Mouse (Mus musculus) forebrain, embryonic 13.5 days (tissue): ENCODE data around the gene Zfp326. TPM values are rescaled to one million over a fixed set of nuclear protein-coding genes. Genes with fewer than 3 reads are reported as not detected.

Source experiments
- ATAC-seq: fragments of 200-750 bp; cut with Nextera tagmentation; 2 replicates; pipeline ENCODE4 v1.8.0; 2017
- H3K27ac ChIP-seq: fragments of 300-500 bp; sonication (generic); 2 replicates; pipeline ENCODE4 v1.5.1; 2015; ENCODE audit warnings: inconsistent platforms, mild to moderate bottlenecking, moderate library complexity
- H3K27me3 ChIP-seq: fragments of 300-500 bp; sonication (generic); 2 replicates; pipeline ENCODE4 v1.6.1; 2015; ENCODE audit warnings: mild to moderate bottlenecking, inconsistent platforms
- H3K36me3 ChIP-seq: fragments of 300-500 bp; sonication (generic); 2 replicates; pipeline ENCODE4 v1.6.1; 2015; ENCODE audit warnings: mild to moderate bottlenecking, inconsistent platforms; ENCODE audit not compliant: poor library complexity, severe bottlenecking
- H3K4me1 ChIP-seq: fragments of 300-500 bp; sonication (generic); 2 replicates; pipeline ENCODE4 v1.6.1; 2015; ENCODE audit warnings: inconsistent platforms
- H3K4me2 ChIP-seq: fragments of 300-500 bp; sonication (generic); 2 replicates; pipeline ENCODE4 v1.6.1; 2015; ENCODE audit warnings: inconsistent platforms, mild to moderate bottlenecking, moderate library complexity
- H3K4me3 ChIP-seq: fragments of 300-500 bp; sonication (generic); 2 replicates; pipeline ENCODE4 v1.5.1; 2015; ENCODE audit warnings: mild to moderate bottlenecking, inconsistent platforms
- H3K9ac ChIP-seq: fragments of 300-500 bp; sonication (generic); 2 replicates; pipeline ENCODE4 v1.6.1; 2015; ENCODE audit warnings: mild to moderate bottlenecking, inconsistent platforms
- H3K9me3 ChIP-seq: fragments of 300-500 bp; sonication (generic); replicated peaks from 2 replicates; pipeline ENCODE4 v1.6.1; 2016; ENCODE audit warnings: inconsistent platforms
- WGBS: fragments of 180-500 bp; shearing (Covaris S2); methylation state at CpG from one replicate; pipeline ENCODE4 v1.1.7; 2015; 5-methylcytosine and 5-hydroxymethylcytosine counted together
- polyA plus RNA-seq: library from polyadenylated mRNA; unstranded; fragments of >200 nt; fragmentation: Nextera tagmentation; extraction: Ambion mirVana; gene quantifications from 2 replicates; pipeline ENCODE4 v1.2.1, GENCODE M21; 2015

The Zfp326 gene
- 68.0 and 69.9 TPM in 2 replicates for polyA plus RNA-seq

DNA sequence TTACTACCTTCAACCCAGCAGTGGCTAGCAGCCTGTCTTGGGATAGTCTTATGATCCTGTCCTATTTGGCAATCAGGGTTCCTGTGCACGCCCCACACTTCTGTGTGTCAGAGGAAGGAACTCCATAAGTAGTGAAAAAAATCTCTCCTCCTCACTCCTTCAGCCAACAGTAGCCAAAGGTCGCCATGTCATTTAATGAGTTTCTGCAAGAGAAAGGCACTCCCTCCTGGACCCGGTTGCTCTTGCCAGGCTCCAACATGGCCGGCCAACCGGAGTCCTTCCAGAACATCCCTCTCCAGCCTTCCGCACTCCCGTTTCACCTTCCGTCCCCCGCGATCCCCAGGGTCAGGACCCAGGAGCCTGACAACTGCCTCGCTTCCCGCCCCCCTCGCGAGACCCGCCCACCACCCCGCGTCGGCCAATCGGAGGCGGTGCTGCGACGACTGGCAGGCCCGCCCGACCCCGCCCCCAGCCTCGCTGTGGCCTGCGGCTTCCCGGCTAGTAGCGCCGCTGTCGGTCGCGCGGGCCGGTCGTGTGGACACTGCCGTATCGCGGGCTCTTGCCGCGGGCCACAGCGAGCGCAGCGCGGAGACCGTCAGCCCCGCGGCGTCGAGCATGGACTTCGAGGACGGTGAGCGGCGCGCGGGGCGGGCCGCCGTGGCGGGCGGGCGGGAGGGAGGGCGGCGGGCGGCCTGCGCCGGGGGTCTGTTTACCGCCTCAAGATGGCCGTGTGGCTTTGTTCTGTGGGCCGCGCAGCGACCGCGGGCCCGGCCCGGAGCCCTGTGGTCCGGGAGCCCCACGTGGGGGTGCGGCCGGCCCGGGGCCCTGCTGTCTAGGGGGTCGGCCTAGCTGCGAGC, at the start of gene Zfp326:
Zfp326 (plus strand) TSS at position 498 of the 857 bp plus-strand sequence.
- Histone ChIP-seq H3K27ac (peak within 1 kb of the TSS; percentile 89), H3K4me1 (peaks cover 35% of the 10 kb centered on the region), H3K4me2 (peak within 1 kb of the TSS; percentile 81), H3K9ac (peak within 1 kb of the TSS; percentile 99), H3K36me3 (peaks cover 6% of the 10 kb centered on the region; the same call in 1 of the 2 replicates), H3K27me3 (peaks cover 7% of the 10 kb centered on the region; the same call in 1 of the 2 replicates), H3K9me3 (no peaks in the 10 kb centered on the region), H3K4me3 (peak within 1 kb of the TSS; percentile 99)
- peak; percentile 96 for ATAC-seq
- under 1% methylated on average over 73 of the region's 83 CpGs for WGBS

DNA sequence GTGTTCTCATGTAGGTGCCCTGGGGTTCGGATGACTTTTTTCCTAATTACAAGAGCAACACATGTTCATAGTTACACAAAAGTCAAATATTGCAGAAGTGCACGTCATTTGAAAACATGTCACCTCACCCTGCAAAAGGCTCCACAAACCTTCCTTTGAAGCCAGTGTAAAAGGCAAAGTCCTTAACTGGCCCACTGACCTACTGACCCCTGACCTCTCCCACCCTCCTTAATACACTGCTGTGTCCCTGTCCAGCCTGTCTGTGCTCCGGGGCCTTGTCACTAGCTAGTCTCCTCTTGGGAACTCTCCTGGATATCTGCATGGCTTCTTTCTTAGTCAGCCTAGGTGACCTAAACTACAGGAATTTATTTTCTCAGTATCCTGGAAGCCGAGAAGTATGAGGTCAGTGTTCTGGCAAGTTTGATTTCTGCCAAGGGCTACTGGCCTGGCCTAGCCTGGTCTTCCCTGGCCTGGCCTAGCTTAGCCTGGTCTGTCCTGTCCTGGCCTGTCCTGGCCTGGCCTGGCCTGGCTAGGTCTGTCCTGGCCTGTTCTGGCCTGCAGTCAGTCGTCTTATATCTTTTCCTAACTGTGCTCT, 49.4 kb upstream of the Zfp326 start:
- ATAC-seq = no peak
- H3K4me2 ChIP-seq = no peak overlapping the region
- no peaks in the 10 kb centered on the region for H3K27me3 ChIP-seq
- H3K9ac ChIP-seq = no peak overlapping the region
- peaks cover 8% of the 10 kb centered on the region for H3K4me1 ChIP-seq
- 73% methylated on average over 5 of the region's 5 CpGs for WGBS
- no peaks in the 10 kb centered on the region for H3K36me3 ChIP-seq
- no peak overlapping the region for H3K27ac ChIP-seq
- H3K4me3 ChIP-seq = no peak overlapping the region
- H3K9me3 ChIP-seq = no peaks in the 10 kb centered on the region

DNA sequence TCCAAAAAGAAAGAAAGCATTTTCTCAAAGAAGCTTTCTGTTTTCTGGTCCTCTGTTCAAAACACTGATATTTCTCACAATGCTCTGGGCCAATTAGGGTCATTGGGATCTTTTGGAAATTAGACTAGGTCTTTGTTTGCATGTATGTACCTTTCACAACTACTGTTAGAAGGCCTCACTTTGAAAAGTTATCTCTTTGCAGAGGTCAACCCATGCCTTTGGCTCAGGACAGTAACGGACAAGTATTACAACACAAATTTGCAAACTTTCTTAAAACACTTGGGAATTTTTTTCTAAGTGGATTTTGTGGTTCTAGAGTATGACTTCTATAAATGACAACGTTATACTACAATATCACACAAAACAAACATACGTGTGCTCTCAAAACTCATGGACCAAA, 48.3 kb upstream of the Zfp326 start:
- Histone ChIP-seq H3K4me3 (no peak overlapping the region), H3K27ac (no peak overlapping the region), H3K36me3 (no peaks in the 10 kb centered on the region), H3K27me3 (no peaks in the 10 kb centered on the region), H3K4me2 (no peak overlapping the region), H3K9me3 (no peaks in the 10 kb centered on the region), H3K9ac (no peak overlapping the region), H3K4me1 (peaks cover 4% of the 10 kb centered on the region)
- 92% methylated on average over 3 of the region's 3 CpGs for WGBS
- ATAC-seq = no peak

DNA sequence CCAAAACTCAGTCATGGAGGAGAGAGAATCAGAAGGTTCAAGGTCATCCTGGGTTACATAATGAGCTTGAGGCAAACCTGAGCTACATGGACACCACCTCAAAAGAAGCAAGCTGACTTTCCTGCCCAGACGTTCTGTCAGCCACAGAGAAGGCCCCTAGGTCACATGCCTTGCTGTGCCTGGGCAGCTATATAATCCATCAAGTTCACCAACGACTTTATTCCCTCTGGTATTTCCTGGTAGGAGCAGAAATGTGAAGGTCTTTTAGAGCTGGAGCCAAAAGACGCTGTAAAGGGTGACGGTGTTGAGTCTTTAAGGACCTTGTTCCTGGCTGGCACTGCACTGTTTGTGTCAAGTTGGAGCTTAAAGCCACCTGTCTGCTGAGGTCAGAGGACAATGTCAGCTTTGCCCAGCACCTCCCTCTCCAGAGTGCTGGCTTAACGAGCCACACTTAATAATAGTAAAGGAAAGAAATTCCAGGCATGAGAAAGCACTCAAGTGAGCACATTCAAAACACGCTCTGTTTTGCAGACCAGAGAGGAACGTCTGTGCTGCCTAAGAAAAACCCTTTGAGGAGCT, 47.3 kb upstream of the Zfp326 start:
- Histone ChIP-seq H3K9me3 (no peaks in the 10 kb centered on the region), H3K27ac (no peak overlapping the region), H3K36me3 (no peaks in the 10 kb centered on the region), H3K4me1 (no peaks in the 10 kb centered on the region), H3K27me3 (no peaks in the 10 kb centered on the region), H3K4me2 (no peak overlapping the region), H3K4me3 (no peak overlapping the region), H3K9ac (no peak overlapping the region)
- ATAC-seq = no peak
- 31% methylated on average over 7 of the region's 7 CpGs for WGBS

DNA sequence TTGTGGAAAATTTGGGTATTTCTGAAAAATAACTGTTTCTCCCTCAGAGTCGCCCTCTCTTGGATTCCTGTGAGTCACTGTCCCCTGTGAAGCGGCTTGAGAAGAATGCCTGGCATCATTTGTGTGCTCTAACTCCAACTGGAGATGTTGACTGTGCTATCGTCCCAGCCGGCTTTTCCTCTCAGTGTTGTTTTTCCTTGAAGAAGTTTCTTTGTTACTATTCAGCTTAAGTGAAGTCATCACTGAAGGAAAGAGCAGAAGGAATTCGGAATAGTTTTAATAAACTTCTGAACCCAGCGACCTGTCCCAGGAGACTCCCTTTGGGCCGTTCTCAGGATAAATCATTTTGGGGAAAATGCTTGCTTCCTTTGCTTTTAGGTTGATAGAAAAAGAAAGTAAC, 44.2 kb upstream of the Zfp326 start:
- H3K4me2 ChIP-seq = no peak overlapping the region
- no peaks in the 10 kb centered on the region for H3K27me3 ChIP-seq
- WGBS = 76% methylated on average over 7 of the region's 7 CpGs
- no peaks in the 10 kb centered on the region for H3K36me3 ChIP-seq
- no peaks in the 10 kb centered on the region for H3K9me3 ChIP-seq
- H3K4me3 ChIP-seq = no peak overlapping the region
- no peak for ATAC-seq
- no peak overlapping the region for H3K27ac ChIP-seq
- no peaks in the 10 kb centered on the region for H3K4me1 ChIP-seq
- H3K9ac ChIP-seq = no peak overlapping the region

DNA sequence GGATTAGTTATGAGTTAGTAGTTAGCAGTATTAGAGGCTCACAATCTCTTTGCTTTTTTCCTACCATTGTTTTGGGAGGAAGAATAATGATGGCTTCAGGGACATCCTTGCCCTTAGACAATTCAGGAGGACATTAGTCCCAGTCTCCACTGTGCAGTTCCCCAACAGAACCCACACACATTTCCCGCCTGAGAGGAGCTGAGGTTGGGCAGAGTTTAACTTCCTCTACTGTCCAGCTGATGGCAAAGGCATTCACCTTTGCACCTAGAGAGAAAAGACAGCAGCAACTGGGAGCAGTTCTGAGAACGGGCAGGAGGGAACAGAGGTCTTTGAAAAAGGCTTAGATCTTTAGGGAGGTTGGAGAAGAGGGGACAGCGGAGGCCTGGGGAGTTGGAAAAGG, 42.4 kb upstream of the Zfp326 start:
- no peak for ATAC-seq
- Histone ChIP-seq H3K27ac (no peak overlapping the region), H3K9me3 (no peaks in the 10 kb centered on the region), H3K36me3 (no peaks in the 10 kb centered on the region), H3K4me3 (no peak overlapping the region), H3K27me3 (no peaks in the 10 kb centered on the region), H3K4me1 (no peaks in the 10 kb centered on the region), H3K4me2 (no peak overlapping the region), H3K9ac (no peak overlapping the region)
- 77% methylated on average over 3 of the region's 3 CpGs for WGBS

DNA sequence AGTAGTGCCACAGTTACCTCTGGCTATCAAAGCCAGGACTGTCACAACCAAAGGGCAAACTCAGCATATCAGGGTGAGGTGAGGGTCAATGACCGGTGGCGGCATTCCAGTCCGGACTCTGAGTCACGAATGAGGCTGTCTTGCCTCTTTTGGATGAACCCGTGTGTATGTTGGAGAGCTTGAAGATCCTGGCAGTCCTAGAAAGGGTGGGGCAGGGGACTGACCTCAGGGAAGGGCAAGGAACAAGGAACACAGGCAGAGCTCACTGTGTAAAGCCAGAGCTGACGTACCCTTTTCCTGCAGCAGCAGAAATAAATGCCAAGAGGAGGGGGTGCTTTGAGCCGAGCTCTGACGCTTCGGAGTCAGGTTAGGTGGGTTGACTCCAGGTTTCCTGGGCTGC, 40.4 kb upstream of the Zfp326 start:
- H3K9ac ChIP-seq = no peak overlapping the region
- no peaks in the 10 kb centered on the region for H3K4me1 ChIP-seq
- H3K4me3 ChIP-seq = no peak overlapping the region
- no peaks in the 10 kb centered on the region for H3K36me3 ChIP-seq
- 83% methylated on average over 9 of the region's 9 CpGs for WGBS
- no peak overlapping the region for H3K4me2 ChIP-seq
- H3K9me3 ChIP-seq = no peaks in the 10 kb centered on the region
- H3K27me3 ChIP-seq = no peaks in the 10 kb centered on the region
- ATAC-seq = no peak
- no peak overlapping the region for H3K27ac ChIP-seq

DNA sequence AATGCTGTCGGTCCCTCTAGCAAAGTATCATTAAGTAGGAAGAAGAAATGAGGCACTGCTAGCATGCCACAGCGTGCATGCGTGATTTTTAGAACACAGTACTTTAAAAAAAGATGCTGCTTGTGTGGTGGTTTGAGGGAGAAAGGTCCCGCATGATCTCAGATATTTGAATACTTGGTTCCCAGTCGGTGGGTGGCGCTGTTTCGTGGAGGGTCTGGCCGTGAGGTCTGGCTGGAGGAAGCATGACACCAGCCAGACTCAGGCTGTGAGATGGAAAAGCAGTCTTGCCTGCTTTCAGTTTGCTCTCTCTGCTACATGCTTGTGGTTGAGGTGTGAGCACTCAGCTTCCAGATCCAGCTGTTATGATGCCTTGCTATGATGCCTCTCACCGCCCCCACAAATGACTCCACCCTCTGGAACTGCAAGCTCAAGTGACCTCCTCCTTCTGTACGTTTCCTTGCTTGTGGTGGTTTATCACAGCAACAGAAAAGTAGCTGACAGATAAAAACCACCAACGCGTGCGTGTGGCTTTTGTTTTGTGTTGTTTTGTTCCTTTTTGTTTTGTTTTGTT, 36.5 kb upstream of the Zfp326 start:
- ATAC-seq = no peak
- WGBS = 76% methylated on average over 13 of the region's 13 CpGs
- no peak overlapping the region for H3K4me2 ChIP-seq

DNA sequence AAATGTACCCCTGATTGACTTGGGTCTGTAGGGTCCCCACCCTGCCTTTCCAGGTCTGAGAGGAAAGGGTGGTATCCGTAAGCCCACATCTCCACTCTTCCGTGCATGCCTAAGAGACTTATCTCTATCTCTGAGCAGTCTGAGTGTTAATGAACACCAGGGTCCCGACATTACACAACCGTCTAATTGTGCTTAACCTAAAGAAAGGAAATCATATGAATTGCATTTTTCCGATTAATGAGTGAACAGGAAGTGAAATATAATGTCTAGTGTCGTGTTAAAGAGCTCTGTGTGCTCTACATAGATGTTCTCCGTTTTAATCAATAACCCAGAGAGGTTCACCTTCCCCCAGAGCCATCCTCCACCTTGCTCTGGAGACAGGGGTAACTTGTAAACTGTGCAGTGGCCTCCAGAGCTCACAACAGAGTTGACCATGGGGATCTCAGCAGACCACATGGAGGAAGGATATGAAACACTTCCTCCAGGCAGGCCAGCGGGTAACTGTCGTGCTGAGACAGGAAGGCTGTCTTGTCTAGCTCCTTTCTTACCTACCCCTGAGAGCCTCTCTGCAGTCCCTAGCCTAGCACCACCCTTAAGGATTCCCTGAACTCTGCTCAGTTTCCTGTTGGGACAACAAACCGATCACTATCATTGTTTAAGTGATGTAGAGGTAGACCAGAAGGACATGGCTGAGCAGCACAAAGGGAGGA, 32.2 kb upstream of the Zfp326 start:
- Histone ChIP-seq H3K4me2 (no peak overlapping the region), H3K9me3 (no peaks in the 10 kb centered on the region), H3K27me3 (no peaks in the 10 kb centered on the region), H3K36me3 (no peaks in the 10 kb centered on the region), H3K9ac (no peak overlapping the region), H3K4me3 (no peak overlapping the region), H3K27ac (no peak overlapping the region), H3K4me1 (peaks cover 1% of the 10 kb centered on the region; the same call in 1 of the 2 replicates)
- no peak for ATAC-seq
- 88% methylated on average over 10 of the region's 10 CpGs for WGBS

More for the DNA sequence above, 36.5 kb upstream of the Zfp326 start:
- Histone ChIP-seq H3K9me3 (no peaks in the 10 kb centered on the region), H3K27me3 (no peaks in the 10 kb centered on the region), H3K4me1 (no peaks in the 10 kb centered on the region), H3K4me3 (no peak overlapping the region), H3K27ac (no peak overlapping the region), H3K9ac (no peak overlapping the region), H3K36me3 (no peaks in the 10 kb centered on the region)

DNA sequence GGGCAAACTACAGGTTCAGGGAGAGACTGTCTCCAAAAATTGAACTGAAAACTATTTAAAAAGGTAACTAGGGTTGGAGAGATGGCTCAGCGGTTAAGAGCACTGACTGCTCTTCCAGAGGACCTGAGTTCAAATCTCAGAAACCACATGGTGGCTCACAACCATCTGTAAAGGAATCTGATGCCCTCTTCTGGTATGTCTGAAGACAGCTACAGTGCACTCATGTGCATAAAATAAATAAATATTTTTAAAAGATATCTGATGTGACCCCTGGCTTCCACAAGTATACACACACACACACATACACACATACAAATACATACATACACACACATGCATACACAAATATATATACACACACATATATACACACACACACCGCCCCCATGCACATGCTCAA, 31.3 kb upstream of the Zfp326 start:
- ATAC-seq = no peak
- Histone ChIP-seq H3K36me3 (no peaks in the 10 kb centered on the region), H3K27ac (no peak overlapping the region), H3K9ac (no peak overlapping the region), H3K4me2 (no peak overlapping the region), H3K27me3 (no peaks in the 10 kb centered on the region), H3K4me1 (peaks cover 7% of the 10 kb centered on the region; the same call in 1 of the 2 replicates), H3K9me3 (no peaks in the 10 kb centered on the region), H3K4me3 (no peak overlapping the region)
- WGBS = 95% methylated on average over 2 of the region's 2 CpGs

DNA sequence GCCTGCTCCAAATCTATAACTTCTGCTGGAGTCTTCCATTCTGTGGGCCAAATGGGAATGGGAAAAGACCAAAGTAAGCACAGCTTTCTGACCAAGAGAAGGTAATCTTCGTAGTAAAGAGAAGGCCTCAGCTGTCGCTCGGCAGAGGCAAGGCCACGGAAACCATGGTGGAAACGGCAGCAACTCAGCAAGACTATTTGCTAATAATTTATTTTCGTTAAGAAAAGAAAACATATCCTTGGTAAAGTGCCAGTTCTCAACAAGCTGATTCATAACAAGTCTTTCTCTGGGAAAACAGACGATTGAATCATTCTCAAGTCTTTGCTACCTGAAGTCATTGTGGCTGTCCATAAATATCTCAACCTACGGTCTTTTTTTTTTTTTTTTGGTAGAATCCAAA, 28.6 kb upstream of the Zfp326 start:
- no peak for ATAC-seq
- WGBS = 88% methylated on average over 8 of the region's 8 CpGs

More for the DNA sequence above, 28.6 kb upstream of the Zfp326 start:
- H3K4me2 ChIP-seq = no peak overlapping the region
- H3K27ac ChIP-seq = no peak overlapping the region
- H3K9me3 ChIP-seq = no peaks in the 10 kb centered on the region
- H3K4me1 ChIP-seq = peaks cover 7% of the 10 kb centered on the region; the same call in 1 of the 2 replicates
- H3K4me3 ChIP-seq = no peak overlapping the region
- H3K36me3 ChIP-seq = no peaks in the 10 kb centered on the region
- no peak overlapping the region for H3K9ac ChIP-seq
- H3K27me3 ChIP-seq = no peaks in the 10 kb centered on the region
